In genomic region chr15:31264827-31265226, GRCm38 (mm10) we compare ENCODE assay signal across 8 mouse cellular contexts. TPM values are rescaled to one million over a fixed set of nuclear protein-coding genes. Genes with fewer than 3 reads are reported as not detected.
DNase-seq lines count a peak whose midpoint lies in the region; ATAC-seq and TF ChIP-seq lines count a peak whose summit lies in the region.

No protein-coding gene starts in this region.

- ATAC-seq in forebrain, postnatal 0 days = peak; percentile 96
- ATAC-seq in hematopoietic stem cell, adult 5-6 weeks (replicated peaks in 1 of 2; ENCODE audit: insufficient read depth in 1 of 2, low FRiP score in 2 of 2, low TSS enrichment in 1 of 2, low read depth in 1 of 2, poor library complexity in 2 of 2, severe bottlenecking in 2 of 2) = peak; percentile 90 to 93
- peak; percentile 63; the same call in 1 of the 2 replicates for ATAC-seq in lung, embryonic 15.5 days (ENCODE audit: borderline replicate concordance, extremely low read depth, low FRiP score, low TSS enrichment)

- H3K27me3 ChIP-seq in E14TG2a.4 (ENCODE audit: insufficient read depth, low read length) = peaks cover 29% of the 10 kb centered on the region
- no peaks in the 10 kb centered on the region for H3K27me3 ChIP-seq in forebrain, postnatal 0 days (ENCODE audit: insufficient read depth, low read length)
- H3K27me3 ChIP-seq in lung, embryonic 15.5 days = no peaks in the 10 kb centered on the region

- DNase-seq in cerebellum, adult 11 months = peak; percentile 60
- peak; percentile 91 for DNase-seq in forebrain, postnatal 0 days
- peak; percentile 63 for DNase-seq in layer of hippocampus, adult 9-10 months (ENCODE audit: low spot score)
- DNase-seq in ovary, postnatal 14 days (ENCODE audit: low spot score) = peak; percentile 63
- DNase-seq in thymus, postnatal 0 days (ENCODE audit: low spot score) = peak; percentile 83

- H3K4me2 ChIP-seq in forebrain, postnatal 0 days (ENCODE audit: low read depth) = no peak overlapping the region
- H3K4me2 ChIP-seq in lung, embryonic 15.5 days = no peak overlapping the region

- H3K27ac ChIP-seq in forebrain, postnatal 0 days (ENCODE audit: low read depth, low read length) = no peak overlapping the region
- H3K27ac ChIP-seq in lung, embryonic 15.5 days = no peak overlapping the region

- no peaks in the 10 kb centered on the region for H3K9me3 ChIP-seq in E14TG2a.4 (ENCODE audit: low read length)
- H3K9me3 ChIP-seq in forebrain, postnatal 0 days (ENCODE audit: low read length) = no peaks in the 10 kb centered on the region
- H3K9me3 ChIP-seq in lung, embryonic 15.5 days = no peaks in the 10 kb centered on the region

- WGBS in forebrain, postnatal 0 days = 26% methylated on average over 6 of the region's 6 CpGs
- WGBS in lung, embryonic 15.5 days = 28% methylated on average over 6 of the region's 6 CpGs

- H3K36me3 ChIP-seq in E14TG2a.4 (ENCODE audit: insufficient read depth, low read length) = no peaks in the 10 kb centered on the region
- no peaks in the 10 kb centered on the region for H3K36me3 ChIP-seq in forebrain, postnatal 0 days (ENCODE audit: insufficient read depth)
- no peaks in the 10 kb centered on the region for H3K36me3 ChIP-seq in lung, embryonic 15.5 days

- no peak overlapping the region for H3K9ac ChIP-seq in forebrain, postnatal 0 days
- no peak overlapping the region for H3K9ac ChIP-seq in lung, embryonic 15.5 days

- peak; percentile 48 for TF ChIP-seq CTCF in E14TG2a.4 (conservative IDR thresholded peaks at IDR 0.05; ENCODE audit: low read length)
- TF ChIP-seq CTCF in forebrain, postnatal 0 days (IDR thresholded peaks at IDR 0.05; ENCODE audit: low read depth) = peak; percentile 99

- H3K4me3 ChIP-seq in E14TG2a.4 (replicated peaks; ENCODE audit: low read length) = no peak overlapping the region
- H3K4me3 ChIP-seq in forebrain, postnatal 0 days (ENCODE audit: low read depth, low read length) = no peak overlapping the region
- no peak overlapping the region for H3K4me3 ChIP-seq in lung, embryonic 15.5 days

- H3K4me1 ChIP-seq in E14TG2a.4 (replicated peaks; ENCODE audit: low read depth, low read length) = 0 out of 2 replicates have a peak, but pooled peaks cover 3% of the 10 kb centered on the region
- H3K4me1 ChIP-seq in forebrain, postnatal 0 days (ENCODE audit: insufficient read depth) = no peaks in the 10 kb centered on the region
- no peaks in the 10 kb centered on the region for H3K4me1 ChIP-seq in lung, embryonic 15.5 days

RNA-seq across cellular contexts. Expression of gene Dap, which starts 40.7 kb away (rescaled TPM):
- 14.1 and 16.1 TPM in 2 replicates for total RNA-seq in forebrain, postnatal 0 days (2014; rRNA removed)
- 21.1 and 22.6 TPM in 2 replicates for polyA plus RNA-seq in forebrain, postnatal 0 days (2015; fragmentation: Nextera tagmentation; extraction: Ambion mirVana)
- total RNA-seq in hematopoietic stem cell, adult 5-6 weeks (2017) = 44.0 and 103 TPM in 2 replicates
- 83.1 and 87.2 TPM in 2 replicates for polyA plus RNA-seq in lung, embryonic 15.5 days (2015; fragmentation: Nextera tagmentation; extraction: Ambion mirVana)
- 88.6 and 89.5 TPM in 2 replicates for polyA plus RNA-seq in thymus, postnatal 0 days (2015; fragmentation: Nextera tagmentation; extraction: Ambion mirVana)
